Mouse (Mus musculus) 3T3-L1 (cell line): Measurements from ENCODE around the gene Smoc1.

Experiments used
- DNase-seq: peaks from one replicate; pipeline ENCODE4 v3.0.0-alpha.2; 2015; ENCODE audit warnings: low read depth, low spot score

Smoc1 gene

DNA sequence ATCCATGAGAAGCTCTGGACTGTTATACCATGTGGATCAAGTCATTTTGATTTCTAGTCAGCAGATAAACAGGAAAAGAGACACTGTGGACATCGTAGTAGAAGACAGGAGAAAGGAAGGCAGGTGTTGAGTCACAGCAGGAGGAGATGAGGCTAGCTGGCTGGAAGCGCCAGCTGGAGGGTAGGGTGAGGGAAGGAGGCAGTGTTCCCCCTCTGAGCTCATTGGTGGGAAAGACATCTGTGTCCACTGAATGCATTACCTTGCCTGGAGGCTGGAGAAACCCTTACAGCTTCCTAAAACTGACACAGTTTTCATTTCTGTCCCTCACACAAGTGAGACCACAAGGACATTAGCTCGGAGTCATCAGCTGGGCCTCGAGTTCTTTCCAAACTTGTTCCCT lies 192.7 kb downstream of the Smoc1 start:
- DNase-seq = no peak

- DNase-seq = no peak
These were observed 196.7 kb downstream of the Smoc1 start for GRCm38 (mm10) chr12:81223276-81223675.

- no peak for DNase-seq
These were observed 198.2 kb downstream of the Smoc1 start for GRCm38 (mm10) chr12:81224843-81225242.

DNA sequence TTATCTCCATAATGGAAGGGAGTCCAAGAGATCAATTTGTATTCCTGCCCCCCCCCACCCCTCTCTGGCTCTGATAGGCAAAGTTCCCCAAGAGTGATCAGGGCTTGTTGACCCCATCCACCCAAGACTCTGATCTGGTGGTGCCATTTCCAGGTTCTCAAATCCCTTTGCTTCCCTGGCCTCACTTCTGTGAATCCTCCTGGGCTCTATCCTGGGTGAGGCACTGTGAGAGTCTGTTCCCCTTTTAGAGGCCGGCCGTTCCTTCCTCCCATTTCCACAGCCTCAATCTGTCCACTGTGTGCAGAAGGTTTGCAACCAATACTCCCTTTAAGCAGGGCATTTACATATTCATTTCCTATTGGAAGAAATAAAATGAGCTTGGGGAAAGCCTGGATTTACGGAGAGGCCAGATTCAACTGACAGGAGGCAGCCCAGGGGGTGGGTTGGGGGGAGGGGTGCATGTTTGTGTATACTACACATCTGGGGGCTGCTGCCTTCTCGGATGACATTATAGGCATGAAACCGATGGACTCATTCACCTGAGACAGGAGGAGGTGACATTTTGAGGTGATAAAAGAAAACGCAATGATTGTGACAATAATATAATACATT lies 199.5 kb downstream of the Smoc1 start:
- no peak for DNase-seq

DNA sequence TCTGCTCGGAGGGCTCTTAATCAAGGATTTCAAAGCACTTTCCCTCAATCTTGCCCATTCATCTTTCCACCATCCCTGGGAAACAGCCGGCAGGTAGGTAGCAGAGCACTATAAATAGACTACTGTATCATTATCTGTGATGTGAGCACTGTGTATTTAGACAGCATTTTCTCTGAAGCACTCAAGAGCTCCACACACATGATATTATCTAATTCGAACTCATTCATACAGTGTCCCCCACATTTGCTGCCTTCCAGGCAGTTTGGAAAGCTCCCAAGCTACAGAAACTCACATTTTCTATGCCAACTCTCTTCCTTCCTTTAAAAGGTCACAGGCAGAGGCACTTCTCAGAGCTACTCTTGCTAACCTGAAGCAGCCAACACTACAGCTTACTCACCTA lies 200.0 kb downstream of the Smoc1 start:
- no peak for DNase-seq

DNA sequence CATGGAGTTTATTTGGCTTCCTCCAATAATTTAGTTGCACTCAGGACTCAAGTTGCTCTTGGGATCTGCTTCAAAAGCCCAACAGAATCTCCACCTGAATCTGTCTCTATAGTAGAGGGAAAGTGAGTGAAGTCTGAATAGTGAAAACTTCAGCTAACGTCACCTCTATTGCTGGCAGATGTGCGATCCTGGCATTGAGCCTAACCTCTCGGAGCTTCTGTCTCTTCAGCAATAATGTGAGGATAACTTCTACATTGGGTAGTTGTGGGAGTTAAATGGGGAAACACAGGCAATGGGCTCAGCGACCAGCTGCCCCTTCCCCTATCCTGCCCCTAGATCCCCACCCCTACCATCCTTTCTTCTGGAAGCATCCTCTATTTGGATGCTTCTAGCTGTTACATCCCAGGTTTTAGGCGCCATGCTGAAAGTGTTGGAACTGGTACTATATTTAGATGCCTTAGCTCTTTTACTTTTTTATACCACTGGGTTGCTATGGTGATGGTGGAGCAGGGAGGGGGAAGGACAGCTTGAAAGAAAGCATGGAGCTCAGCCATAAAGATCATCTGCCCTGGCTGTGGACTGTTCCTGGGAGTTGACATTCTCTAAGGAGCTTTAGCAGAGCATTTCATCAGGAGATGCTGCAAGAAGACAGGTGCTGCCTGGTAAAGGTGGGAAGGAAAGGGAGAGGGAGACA lies 201.3 kb downstream of the Smoc1 start:
- DNase-seq = peak; percentile 6

GRCm38 (mm10) chr12:81233746-81234380 lies 207.3 kb downstream of the Smoc1 start:
- no peak for DNase-seq

DNA sequence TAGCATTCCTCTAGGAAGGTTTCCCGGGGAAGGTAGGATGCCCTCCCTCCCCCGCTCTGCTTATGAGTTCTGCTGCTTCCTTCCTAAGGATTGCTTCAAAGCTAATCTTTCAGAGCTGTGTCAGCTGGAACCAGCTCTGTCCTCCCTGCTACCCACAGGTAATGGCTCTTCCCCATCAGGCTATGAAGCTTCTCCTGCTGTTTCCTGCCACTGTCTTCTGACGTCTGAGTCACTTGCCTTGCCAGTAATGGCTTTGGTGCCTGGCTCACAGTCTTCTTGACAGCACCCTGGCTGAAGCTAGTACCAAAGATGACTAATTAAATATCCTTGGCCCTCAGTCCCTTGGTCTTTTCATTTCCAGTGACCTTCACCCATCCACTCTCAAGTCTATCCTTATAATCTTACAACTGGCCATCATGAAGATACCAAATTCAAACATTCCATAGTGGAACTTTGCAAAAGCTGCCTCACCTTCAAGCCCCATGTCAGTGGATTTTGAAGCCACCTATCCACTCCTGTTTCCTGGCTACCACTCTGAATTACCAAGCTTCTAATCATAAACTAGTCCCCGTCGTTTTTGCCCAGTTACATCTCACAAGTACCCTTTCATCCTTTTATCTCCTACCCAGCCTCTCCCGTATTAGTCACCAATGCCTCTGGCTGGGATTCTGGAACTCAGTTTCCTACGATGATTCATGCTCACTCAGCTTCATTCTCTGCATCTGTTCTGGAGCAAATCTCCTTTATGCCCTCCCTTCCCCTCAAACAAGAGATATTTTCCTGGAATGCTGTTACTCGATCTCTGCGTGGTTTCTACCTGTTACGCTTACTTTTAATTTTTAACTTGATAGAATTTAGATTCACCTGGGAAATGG lies 209.1 kb downstream of the Smoc1 start:
- DNase-seq = peak; percentile 75
